Mouse (Mus musculus) limb, embryonic 14.5 days (tissue): ENCODE measurements around the gene Mcu. TPM values are rescaled to one million over a fixed set of nuclear protein-coding genes. Genes with fewer than 3 reads are reported as not detected.

Experiments used
- ATAC-seq: fragments of 200-750 bp; cut with Nextera tagmentation; 2 replicates; pipeline ENCODE4 v1.8.0; 2017; ENCODE audit warnings: low read depth, moderate number of reproducible peaks, moderate TSS enrichment; ENCODE audit not compliant: low FRiP score
- DNase-seq: peaks from one replicate; pipeline ENCODE4 v3.0.0-alpha.2; 2015; ENCODE audit warnings: low spot score
- H3K27ac ChIP-seq: fragments of 300-500 bp; sonication (generic); replicated peaks from 2 replicates; pipeline ENCODE4 v1.5.1; 2014; ENCODE audit warnings: low read depth, mild to moderate bottlenecking, low read length, moderate library complexity, mixed read lengths
- H3K27me3 ChIP-seq: fragments of 300-500 bp; sonication (generic); 2 replicates; pipeline ENCODE4 v1.6.1; 2014; ENCODE audit warnings: low read length, mixed read lengths; ENCODE audit not compliant: control insufficient read depth, insufficient read depth
- H3K36me3 ChIP-seq: fragments of 300-500 bp; sonication (generic); 2 replicates; pipeline ENCODE4 v1.6.1; 2014; ENCODE audit warnings: mild to moderate bottlenecking, low read length, moderate library complexity, mixed read lengths; ENCODE audit not compliant: control insufficient read depth, insufficient read depth
- H3K4me1 ChIP-seq: fragments of 300-500 bp; sonication (generic); 2 replicates; pipeline ENCODE4 v1.6.1; 2014; ENCODE audit warnings: antibody characterized with exemption, low read length, mixed read lengths; ENCODE audit not compliant: control insufficient read depth, insufficient read depth
- H3K4me2 ChIP-seq: fragments of 300-500 bp; sonication (generic); replicated peaks from 2 replicates; pipeline ENCODE4 v1.6.1; 2014; ENCODE audit warnings: low read depth, mild to moderate bottlenecking, low read length, moderate library complexity; ENCODE audit not compliant: severe bottlenecking
- H3K4me3 ChIP-seq: fragments of 300-500 bp; sonication (generic); replicated peaks from 2 replicates; pipeline ENCODE4 v1.5.1; 2014; ENCODE audit warnings: low read length
- H3K9ac ChIP-seq: fragments of 300-500 bp; sonication (generic); 2 replicates; pipeline ENCODE4 v1.6.1; 2014; ENCODE audit warnings: mild to moderate bottlenecking, low read depth, low read length, moderate library complexity; ENCODE audit not compliant: severe bottlenecking
- H3K9me3 ChIP-seq: fragments of 300-500 bp; sonication (generic); 2 replicates; pipeline ENCODE4 v1.6.1; 2016; ENCODE audit warnings: low read length; ENCODE audit not compliant: control insufficient read depth
- POLR2A ChIP-seq: fragments of 200-500 bp; IDR thresholded peaks from 2 replicates; pipeline ENCODE4 v1.8.0; 2012; ENCODE audit warnings: inconsistent platforms, mild to moderate bottlenecking, moderate library complexity, borderline replicate concordance; ENCODE audit not compliant: insufficient read depth, insufficient read length; ENCODE audit errors: extremely low read depth
- WGBS: fragments of 180-500 bp; shearing (Covaris S2); extraction: QIAGEN DNeasy Blood & Tissue Kit; methylation state at CpG from one replicate; pipeline ENCODE4 v1.1.7; 2014; 5-methylcytosine and 5-hydroxymethylcytosine counted together
- polyA plus RNA-seq, 2 experiments: library from polyadenylated mRNA; depleted of rRNA in 1 of 2; stranded (reverse) in 1 of 2; unstranded in 1 of 2; fragments of >200 nt; fragmentation: Nextera tagmentation in 1 of 2; extraction: Ambion mirVana in 1 of 2; gene quantifications; 2 replicates each; pipeline versions ENCODE4 v1.2.1 to v1.2.3; 2012 to 2014

Mcu gene
- polyA plus RNA-seq, 2 experiments, result 34.5 to 54.2 TPM

GRCm38 (mm10) chr10:59447546-59447945, 168.9 kb downstream of the Mcu start:
- 76% methylated on average over 9 of the region's 9 CpGs for WGBS
- DNase-seq (no peak), ATAC-seq (no peak)
- no peak overlapping the region for H3K27ac ChIP-seq
- H3K4me2 ChIP-seq, result no peak overlapping the region
- no peak overlapping the region for H3K4me3 ChIP-seq
- peaks cover 27% of the 10 kb centered on the region for H3K36me3 ChIP-seq
- H3K9me3 ChIP-seq, result no peaks in the 10 kb centered on the region
- TF ChIP-seq POLR2A, result no peak
- no peak overlapping the region for H3K9ac ChIP-seq
- no peaks in the 10 kb centered on the region for H3K27me3 ChIP-seq
- H3K4me1 ChIP-seq, result no peaks in the 10 kb centered on the region

- H3K4me1 ChIP-seq, result no peaks in the 10 kb centered on the region
- H3K9ac ChIP-seq, result no peak overlapping the region
- ATAC-seq (no peak), DNase-seq (no peak)
- no peak overlapping the region for H3K4me3 ChIP-seq
- no peak for TF ChIP-seq POLR2A
- peaks cover 27% of the 10 kb centered on the region for H3K36me3 ChIP-seq
- H3K9me3 ChIP-seq, result no peaks in the 10 kb centered on the region
- 88% methylated on average over 10 of the region's 10 CpGs for WGBS
- no peak overlapping the region for H3K27ac ChIP-seq
- no peaks in the 10 kb centered on the region for H3K27me3 ChIP-seq
- H3K4me2 ChIP-seq, result no peak overlapping the region
Measured at GRCm38 (mm10) chr10:59446911-59447437, 169.5 kb downstream of the Mcu start.

- 53% methylated on average over 8 of the region's 8 CpGs for WGBS
- no peak overlapping the region for H3K4me2 ChIP-seq
Measured at GRCm38 (mm10) chr10:59444635-59445034, 171.9 kb downstream of the Mcu start.

GRCm38 (mm10) chr10:59444106-59444505, 172.4 kb downstream of the Mcu start:
- H3K36me3 ChIP-seq, result peaks cover 11% of the 10 kb centered on the region; the same call in 1 of the 2 replicates
- H3K9me3 ChIP-seq, result no peaks in the 10 kb centered on the region
- no peak overlapping the region for H3K4me2 ChIP-seq
- peaks cover 13% of the 10 kb centered on the region for H3K4me1 ChIP-seq
- WGBS, result 81% methylated on average over 3 of the region's 3 CpGs
- H3K9ac ChIP-seq, result no peak overlapping the region
- no peaks in the 10 kb centered on the region for H3K27me3 ChIP-seq
- no peak for ATAC-seq
- no peak for DNase-seq
- no peak for TF ChIP-seq POLR2A
- H3K4me3 ChIP-seq, result no peak overlapping the region
- H3K27ac ChIP-seq, result no peak overlapping the region

More at GRCm38 (mm10) chr10:59444635-59445034, 171.9 kb downstream of the Mcu start:
- H3K27ac ChIP-seq, result no peak overlapping the region
- H3K9me3 ChIP-seq, result no peaks in the 10 kb centered on the region
- TF ChIP-seq POLR2A, result no peak
- H3K27me3 ChIP-seq, result no peaks in the 10 kb centered on the region
- H3K36me3 ChIP-seq, result peaks cover 11% of the 10 kb centered on the region; the same call in 1 of the 2 replicates
- no peak for ATAC-seq
- no peak overlapping the region for H3K9ac ChIP-seq
- H3K4me3 ChIP-seq, result no peak overlapping the region
- DNase-seq, result no peak
- H3K4me1 ChIP-seq, result peaks cover 10% of the 10 kb centered on the region

GRCm38 (mm10) chr10:59443212-59443611, 173.3 kb downstream of the Mcu start:
- ATAC-seq (no peak), DNase-seq (peak; percentile 28)
- no peak overlapping the region for H3K4me2 ChIP-seq
- no peak for TF ChIP-seq POLR2A
- H3K4me1 ChIP-seq, result peaks cover 13% of the 10 kb centered on the region
- WGBS, result 13% methylated on average over 7 of the region's 7 CpGs
- no peak overlapping the region for H3K27ac ChIP-seq
- H3K36me3 ChIP-seq, result peaks cover 9% of the 10 kb centered on the region; the same call in 1 of the 2 replicates
- H3K9ac ChIP-seq, result no peak overlapping the region
- H3K27me3 ChIP-seq, result no peaks in the 10 kb centered on the region
- H3K4me3 ChIP-seq, result no peak overlapping the region
- no peaks in the 10 kb centered on the region for H3K9me3 ChIP-seq
